Mouse (Mus musculus): Measurements from ENCODE around the gene Tbkbp1. TPM values are rescaled to one million over a fixed set of nuclear protein-coding genes. Genes with fewer than 3 reads are reported as not detected.

The Tbkbp1 gene
- total RNA-seq, 2 experiments from 2014 or later = 52.4 to 55.8 TPM

DNA sequence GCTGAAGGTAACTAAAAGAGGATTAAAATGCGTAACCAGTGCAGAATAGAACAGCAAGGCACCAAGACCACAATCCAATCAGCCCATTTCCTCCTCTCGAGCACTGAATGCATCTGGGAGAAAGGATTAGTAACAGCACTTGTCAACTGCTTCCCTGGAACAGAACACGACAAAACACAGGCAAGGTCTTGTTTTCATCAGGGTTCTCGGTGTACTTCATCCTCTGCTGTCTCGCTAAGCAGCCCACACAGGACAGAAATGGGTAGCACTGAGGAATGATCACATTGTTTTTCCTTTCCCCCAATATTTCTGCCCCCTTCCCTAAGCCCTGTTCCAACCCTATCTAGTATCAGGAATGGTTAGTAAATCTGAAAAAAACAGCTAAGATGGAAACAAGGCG lies 9.0 kb upstream of the Tbkbp1 start:
- intact Hi-C loops (cut with DNase I) = no loop called here
- no peak for DNase-seq

DNA sequence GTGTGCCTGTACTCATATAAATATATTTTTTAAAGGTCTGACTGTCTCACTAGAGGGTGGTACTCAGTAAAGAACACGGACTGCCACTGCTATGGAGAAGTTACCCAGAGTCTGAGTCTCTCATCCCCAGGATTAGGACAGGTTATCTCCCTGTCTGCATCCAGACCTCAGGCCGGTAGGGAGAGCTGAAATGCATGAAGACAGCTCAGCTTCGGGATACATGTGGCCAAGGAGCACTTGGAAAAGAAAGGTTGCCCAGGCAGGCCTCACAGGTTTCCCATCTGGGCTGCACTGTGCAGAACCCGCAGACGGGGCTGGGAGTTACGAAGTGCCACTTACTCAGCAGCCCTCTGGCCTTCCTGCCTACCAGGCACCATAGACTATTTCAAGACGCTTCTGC lies 5.7 kb upstream of the Tbkbp1 start:
- intact Hi-C loops (cut with DNase I) = no loop called here
- DNase-seq = no peak

DNA sequence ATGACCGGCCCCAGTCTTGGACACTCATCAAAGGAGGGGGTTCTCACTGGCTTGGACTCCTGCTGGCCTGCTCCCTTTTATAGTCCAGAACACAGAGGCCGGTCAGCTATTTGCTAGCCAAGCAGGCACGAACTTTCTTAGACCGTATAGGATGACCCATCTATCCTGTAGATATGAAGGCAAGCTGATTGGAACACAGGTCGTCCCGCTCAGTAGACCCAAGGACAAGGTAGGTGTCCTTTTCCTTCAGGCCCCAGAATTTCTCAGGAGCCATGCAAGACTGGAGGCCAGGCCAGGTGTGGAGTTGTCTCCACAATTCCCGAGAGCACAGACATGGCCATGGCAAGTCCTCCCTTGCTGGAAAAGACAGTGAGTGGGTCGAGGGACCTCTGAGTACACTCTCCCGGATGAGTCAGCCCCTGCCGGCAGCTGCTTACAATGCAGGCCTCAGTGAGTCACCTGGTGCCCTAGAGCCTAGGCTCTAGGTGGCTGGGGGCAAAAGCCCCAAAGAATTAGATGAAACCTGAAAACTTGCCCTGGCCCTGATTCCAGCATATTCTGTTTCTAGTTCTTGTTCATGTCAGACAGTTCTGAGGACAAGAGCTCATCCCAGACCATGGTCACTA lies 1.5 kb upstream of the Tbkbp1 start:
- no peak for DNase-seq
- intact Hi-C loops (cut with DNase I) = no loop called here

DNA sequence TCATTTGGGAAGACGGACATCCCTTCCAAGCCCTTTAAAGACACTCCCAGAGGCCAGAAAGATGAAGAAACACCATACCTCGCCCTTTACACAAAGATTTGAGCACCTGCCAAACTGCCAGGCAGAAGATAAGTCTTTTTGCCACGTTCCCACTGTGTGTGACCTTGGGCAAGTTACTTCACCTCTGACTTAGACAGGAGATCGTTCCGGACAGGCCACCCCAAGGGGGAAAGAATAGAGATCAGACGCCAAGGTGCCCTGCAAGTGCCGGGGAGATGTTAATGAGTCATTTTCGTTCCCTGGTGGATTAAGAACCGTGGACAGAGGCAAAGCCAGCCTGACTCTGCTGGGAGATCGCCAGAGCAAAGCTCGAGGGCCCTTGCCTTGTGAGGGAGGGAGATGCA lies 730 bp upstream of the Tbkbp1 start:
- peak; percentile 47 for DNase-seq
- intact Hi-C loops (cut with DNase I) = no loop called here

GRCm38 (mm10) chr11:97150411-97151330 lies 624 bp downstream of the Tbkbp1 start:
- peak; percentile 88 for DNase-seq
- intact Hi-C loops (cut with DNase I) = no loop called here

- intact Hi-C loops (cut with DNase I) = loop anchor here (5.0 kb wide), 1 partner anchor 78 kb away; no protein-coding TSS in a partner anchor
- DNase-seq = peak; percentile 69
These were observed 1.3 kb downstream of the Tbkbp1 start for GRCm38 (mm10) chr11:97149995-97150410.

- intact Hi-C loops (cut with DNase I) = loop anchor here (5.0 kb wide), 1 partner anchor 77 kb away; no protein-coding TSS in a partner anchor
- no peak for DNase-seq
These were observed 2.3 kb downstream of the Tbkbp1 start for GRCm38 (mm10) chr11:97149026-97149425.

DNA sequence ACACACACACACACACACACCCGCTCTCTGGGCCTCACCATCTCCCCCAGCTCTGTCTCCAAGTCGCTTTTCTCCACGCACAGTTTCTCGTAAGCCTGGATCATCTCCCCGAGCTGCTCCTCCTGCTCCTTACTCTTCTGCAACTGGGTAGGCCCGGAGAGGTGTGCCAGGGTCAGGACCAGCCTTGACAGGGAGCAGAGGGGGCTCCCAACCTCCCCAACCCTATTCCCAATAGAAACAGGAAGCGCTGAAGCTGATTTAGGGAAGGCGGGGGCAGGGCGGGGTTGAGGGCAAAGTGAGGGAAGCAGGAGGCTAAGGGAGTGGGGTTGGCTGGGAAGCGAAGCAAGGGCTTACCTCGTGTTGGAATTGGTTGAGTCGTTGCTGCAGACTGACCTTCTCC lies 2.7 kb downstream of the Tbkbp1 start:
- no peak for DNase-seq
- intact Hi-C loops (cut with DNase I) = loop anchor here (5.0 kb wide), 1 partner anchor 76 kb away; no protein-coding TSS in a partner anchor

DNA sequence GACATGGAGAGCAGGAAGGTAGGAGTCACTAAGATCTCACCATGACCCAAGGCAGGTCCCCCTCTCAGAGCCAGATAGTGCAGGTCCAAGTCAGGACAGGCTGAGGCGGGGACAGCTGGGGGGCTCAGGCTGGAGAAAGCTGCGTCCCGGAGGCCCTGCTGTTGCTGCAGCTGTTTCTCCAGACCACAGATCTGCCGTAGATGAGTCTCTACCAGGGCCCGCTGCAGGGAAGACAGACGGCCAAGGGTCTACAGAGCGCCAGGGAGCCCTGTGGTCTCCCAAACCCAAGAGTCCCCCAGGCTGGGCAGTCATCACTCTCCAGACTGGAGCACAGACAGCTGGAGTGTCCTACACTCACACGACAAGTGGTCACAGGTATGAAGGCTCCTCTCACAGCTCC lies 4.0 kb downstream of the Tbkbp1 start:
- intact Hi-C loops (cut with DNase I) = loop anchor here (5.0 kb wide), 1 partner anchor 75 kb away; no protein-coding TSS in a partner anchor
- DNase-seq = no peak

DNA sequence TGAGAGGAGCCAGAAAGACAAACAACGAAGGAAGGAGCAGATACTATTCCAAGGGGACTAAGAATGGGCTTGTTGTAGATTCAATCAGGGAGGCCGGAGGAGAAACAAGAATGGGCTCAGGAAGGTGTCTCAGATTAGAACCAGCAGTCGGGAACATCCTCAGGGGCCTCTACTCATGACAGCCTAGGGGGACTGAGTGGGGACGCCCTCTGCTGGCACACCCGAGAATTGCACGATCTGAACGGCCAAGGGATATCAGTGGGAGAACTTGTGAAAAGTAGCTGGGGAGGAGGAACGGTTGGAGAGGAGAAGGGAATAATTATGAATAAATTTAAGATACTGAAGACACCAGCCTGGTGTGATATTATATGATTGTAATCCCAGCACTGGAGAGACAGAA lies 4.6 kb downstream of the Tbkbp1 start:
- peak; percentile 80 for DNase-seq
- intact Hi-C loops (cut with DNase I) = loop anchor here (5.0 kb wide), 1 partner anchor 74 kb away; no protein-coding TSS in a partner anchor

GRCm38 (mm10) chr11:97145951-97146350 lies 5.3 kb downstream of the Tbkbp1 start:
- no peak for DNase-seq
- intact Hi-C loops (cut with DNase I) = loop anchor here (5.0 kb wide), 1 partner anchor 74 kb away; no protein-coding TSS in a partner anchor

DNA sequence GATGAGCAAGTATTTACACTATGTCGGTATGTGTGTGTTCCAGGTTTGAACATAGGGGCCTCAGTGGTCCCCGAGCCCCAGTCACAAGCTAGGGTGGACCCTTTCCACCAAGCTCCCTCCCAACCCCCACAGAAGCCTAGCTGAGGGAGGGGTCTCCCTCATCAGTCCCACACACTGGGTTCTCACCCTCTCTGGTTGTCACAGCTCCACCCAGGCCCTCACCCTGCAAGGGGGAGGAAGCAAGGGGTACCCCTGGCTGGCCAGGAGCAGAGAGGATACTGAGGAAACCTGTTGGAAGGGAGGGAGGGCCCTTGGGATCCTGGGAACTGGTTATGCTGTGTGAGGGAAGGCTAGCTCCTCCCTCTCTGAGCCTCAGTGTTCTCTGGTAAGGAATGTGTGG lies 6.0 kb downstream of the Tbkbp1 start:
- intact Hi-C loops (cut with DNase I) = loop anchor here (5.0 kb wide), 1 partner anchor 73 kb away; no protein-coding TSS in a partner anchor

GRCm38 (mm10) chr11:97143196-97143900 lies 7.9 kb downstream of the Tbkbp1 start:
- intact Hi-C loops (cut with DNase I) = no loop called here
- no peak for DNase-seq

More for the DNA sequence above, 6.0 kb downstream of the Tbkbp1 start:
- no peak for DNase-seq

- DNase-seq = no peak
- intact Hi-C loops (cut with DNase I) = no loop called here
These were observed 9.1 kb downstream of the Tbkbp1 start for GRCm38 (mm10) chr11:97142159-97142608.

- DNase-seq = no peak
- intact Hi-C loops (cut with DNase I) = no loop called here
These were observed 10.5 kb downstream of the Tbkbp1 start for GRCm38 (mm10) chr11:97140811-97141210.

DNA sequence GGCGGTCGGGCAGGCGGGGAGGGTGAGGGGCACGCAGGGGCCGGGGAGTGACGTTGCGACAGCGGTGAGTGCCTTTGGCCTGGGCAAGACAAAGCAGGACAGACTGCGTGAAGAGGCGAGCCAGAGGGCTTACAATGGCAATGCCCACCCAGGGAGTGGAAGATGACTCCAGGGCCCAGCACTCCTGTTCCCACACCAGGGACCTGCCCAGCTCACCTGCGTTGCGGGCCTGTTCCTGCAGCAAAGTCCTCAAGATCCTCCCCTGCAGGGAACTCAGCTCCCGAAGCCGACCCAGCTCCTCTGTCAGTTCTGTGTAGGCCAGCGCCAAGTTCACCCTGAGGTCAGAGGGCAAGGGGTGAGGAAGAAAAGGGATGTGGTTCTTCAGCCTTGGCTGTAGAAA lies 12.0 kb downstream of the Tbkbp1 start:
- intact Hi-C loops (cut with DNase I) = no loop called here
- no peak for DNase-seq

DNA sequence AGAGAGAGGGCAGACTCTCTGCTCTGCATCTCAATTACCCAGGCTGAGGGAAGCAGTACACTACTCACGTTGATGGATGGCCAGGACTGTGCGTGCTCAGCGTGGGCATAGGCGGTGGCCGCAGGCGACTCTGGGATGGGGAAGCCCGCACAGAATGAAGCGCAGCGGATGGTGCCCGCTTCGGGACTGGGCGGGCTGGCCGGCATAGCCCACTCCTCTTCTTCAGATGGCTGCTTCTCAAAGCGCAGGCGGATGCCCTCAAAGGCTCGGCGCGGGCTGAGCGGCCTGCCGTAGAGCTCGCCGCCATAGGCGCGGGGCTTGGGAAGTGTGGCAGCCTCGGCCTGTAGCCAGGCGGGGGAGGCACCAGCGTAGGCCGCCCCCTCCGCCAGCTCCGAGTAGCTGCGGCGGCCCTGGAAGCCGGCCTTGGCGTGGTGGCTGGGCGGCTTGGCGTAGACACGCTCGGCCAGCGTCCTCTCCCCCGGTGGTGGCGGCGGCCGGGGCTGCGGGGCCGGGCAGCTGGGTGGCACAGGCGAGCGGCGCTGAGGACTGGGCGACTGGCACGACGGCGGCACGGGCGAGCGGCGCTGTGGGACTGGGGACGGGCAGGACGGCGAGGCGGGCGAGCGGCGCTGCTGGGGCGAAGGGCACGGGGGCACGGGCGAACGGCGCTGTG lies 12.6 kb downstream of the Tbkbp1 start:
- intact Hi-C loops (cut with DNase I) = no loop called here
- DNase-seq = peak; percentile 67

- intact Hi-C loops (cut with DNase I) = no loop called here
These were observed 18.0 kb downstream of the Tbkbp1 start for GRCm38 (mm10) chr11:97133270-97133669.

DNA sequence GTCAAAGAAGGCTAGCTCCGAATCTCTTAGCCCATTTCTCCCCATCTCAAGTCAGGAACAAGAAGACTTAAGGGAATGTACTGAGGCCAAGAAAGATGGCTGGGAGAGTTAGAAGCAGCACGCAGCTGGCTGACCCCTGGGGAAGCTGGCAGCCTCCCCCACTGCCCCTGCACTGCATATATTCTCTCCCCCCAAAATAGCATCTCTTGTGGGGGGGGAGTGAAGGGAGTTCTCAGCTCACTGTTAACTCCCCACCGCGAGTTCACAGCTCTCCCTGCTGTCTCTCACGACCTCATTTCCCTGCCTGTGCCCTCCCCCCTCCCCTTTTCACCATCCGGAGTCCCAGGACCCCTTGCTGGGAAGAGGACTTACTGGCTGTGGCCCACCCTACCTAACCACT lies 19.1 kb downstream of the Tbkbp1 start:
- intact Hi-C loops (cut with DNase I) = no loop called here
- no peak for DNase-seq

More at GRCm38 (mm10) chr11:97133270-97133669, 18.0 kb downstream of the Tbkbp1 start:
- DNase-seq = no peak

DNA sequence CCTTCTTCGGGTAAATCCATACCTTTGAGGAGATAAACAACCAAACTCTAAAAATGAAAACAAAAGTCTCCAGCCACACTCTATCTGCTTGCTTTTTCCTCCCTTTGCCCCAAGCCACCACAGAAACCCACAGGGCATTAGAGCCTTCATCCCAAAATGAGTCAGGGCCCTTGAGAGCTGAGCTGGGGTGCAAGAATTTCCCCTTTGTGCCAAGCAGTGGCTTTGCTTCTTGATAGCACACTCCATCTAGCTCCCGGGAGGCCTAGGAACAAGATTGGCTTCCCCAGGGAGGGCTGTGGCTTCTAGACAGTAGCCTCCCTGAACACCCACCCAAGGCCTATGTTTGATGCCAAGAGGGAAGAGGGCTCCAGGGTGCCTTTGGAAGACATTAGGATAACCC lies 19.6 kb downstream of the Tbkbp1 start:
- intact Hi-C loops (cut with DNase I) = no loop called here

More for the DNA sequence above, 19.6 kb downstream of the Tbkbp1 start:
- DNase-seq = no peak
